24 mouse cellular contexts compared by ENCODE assay signal in genomic region chr1:108548721-108549120, GRCm38 (mm10).
A peak's percentile ranks its signal among the peaks of the same experiment; 100 is the strongest.
DNase-seq lines count a peak whose midpoint lies in the region; ATAC-seq and TF ChIP-seq lines count a peak whose summit lies in the region.
"Had no signal": no experiment of that assay in that cellular context is flagged by ENCODE, and none has a peak within 500 bp of the region (broad histone marks: within the 10 kb centered on the region; RNA-seq: fewer than 3 reads in every experiment).

No protein-coding gene starts in this region.

- in situ Hi-C loops in ES-E14 (cut with MboI; ENCODE audit: low sequenced_read_pairs in 2 of 2, unreplicated experiment in 2 of 2): no loop called here

- no peaks in the 10 kb centered on the region for H3K27me3 ChIP-seq in embryonic facial prominence, embryonic 14.5 days (replicated peaks; ENCODE audit: control insufficient read depth, insufficient read depth, low read length)
- H3K27me3 ChIP-seq in embryonic facial prominence, embryonic 10.5 days (replicated peaks; ENCODE audit: low read depth, poor library complexity, severe bottlenecking): no peaks in the 10 kb centered on the region
- no peaks in the 10 kb centered on the region for H3K27me3 ChIP-seq in midbrain, embryonic 11.5 days (ENCODE audit: control insufficient read depth, insufficient read depth, low read length)
- H3K27me3 ChIP-seq: embryonic facial prominence, embryonic 13.5 days; forebrain, embryonic 12.5 days had no signal

- H3K4me2 ChIP-seq in embryonic facial prominence, embryonic 14.5 days (ENCODE audit: low read depth, low read length): no peak overlapping the region
- no peak overlapping the region for H3K4me2 ChIP-seq in midbrain, embryonic 11.5 days
- H3K4me2 ChIP-seq: embryonic facial prominence, embryonic 13.5 days; forebrain, embryonic 12.5 days had no signal

- no peaks in the 10 kb centered on the region for H3K9me3 ChIP-seq in embryonic facial prominence, embryonic 14.5 days (ENCODE audit: control insufficient read depth, low read length)
- no peaks in the 10 kb centered on the region for H3K9me3 ChIP-seq in embryonic facial prominence, embryonic 10.5 days
- H3K9me3 ChIP-seq in ES-E14 (ENCODE audit: control insufficient read depth, insufficient read depth, low read depth, low read length): peaks cover 2% of the 10 kb centered on the region; the same call in 1 of the 2 replicates
- H3K9me3 ChIP-seq in midbrain, embryonic 11.5 days (ENCODE audit: control insufficient read depth, low read length): no peaks in the 10 kb centered on the region
- H3K9me3 ChIP-seq: embryonic facial prominence, embryonic 13.5 days; forebrain, embryonic 10.5 days; forebrain, embryonic 12.5 days had no signal

- peak; percentile 68; the same call in 1 of the 2 replicates for ATAC-seq in embryonic facial prominence, embryonic 14.5 days (ENCODE audit: low read depth)
- ATAC-seq in erythroblast, adult 5-6 weeks (replicated peaks; ENCODE audit: low FRiP score, poor library complexity, severe bottlenecking): no peak
- ATAC-seq in midbrain, embryonic 11.5 days (ENCODE audit: low FRiP score): no peak
- ATAC-seq: activated CD4-positive, CD25-positive, alpha-beta regulatory T cell, adult 4 months; forebrain, embryonic 14.5 days; forebrain, embryonic 16.5 days had no signal

- no peak overlapping the region for H3K27ac ChIP-seq in embryonic facial prominence, embryonic 14.5 days (replicated peaks; ENCODE audit: low read depth, low read length)
- no peak overlapping the region for H3K27ac ChIP-seq in embryonic facial prominence, embryonic 10.5 days (replicated peaks)
- no peak overlapping the region; the same call in 1 of the 2 replicates for H3K27ac ChIP-seq in ES-E14 (ENCODE audit: insufficient read depth, low read depth, low read length, poor library complexity, severe bottlenecking)
- no peak overlapping the region for H3K27ac ChIP-seq in midbrain, embryonic 11.5 days (ENCODE audit: low read depth, low read length)
- H3K27ac ChIP-seq: embryonic facial prominence, embryonic 13.5 days; forebrain, embryonic 10.5 days; forebrain, embryonic 12.5 days had no signal

- WGBS in embryonic facial prominence, embryonic 14.5 days: 50% methylated on average over 2 of the region's 2 CpGs
- 53% methylated on average over 2 of the region's 2 CpGs for WGBS in embryonic facial prominence, embryonic 10.5 days
- WGBS in midbrain, embryonic 11.5 days: 52% methylated on average over 2 of the region's 2 CpGs

- H3K9ac ChIP-seq in embryonic facial prominence, embryonic 14.5 days (ENCODE audit: low read depth, low read length): no peak overlapping the region
- H3K9ac ChIP-seq in ES-E14 (ENCODE audit: insufficient read depth, low read depth, low read length, poor library complexity, severe bottlenecking): no peak overlapping the region
- H3K9ac ChIP-seq in midbrain, embryonic 11.5 days (ENCODE audit: low read length): no peak overlapping the region
- H3K9ac ChIP-seq: embryonic facial prominence, embryonic 13.5 days; forebrain, embryonic 12.5 days had no signal

- DNase-seq in embryonic facial prominence, embryonic 14.5 days (ENCODE audit: low spot score): peak; percentile 4
- DNase-seq in embryonic facial prominence, embryonic 10.5 days (ENCODE audit: low spot score): no peak
- peak; percentile 52 for DNase-seq in ES-E14 (ENCODE audit: low read depth, low spot score)
- peak; percentile 84 for DNase-seq in R1 (ENCODE audit: low read depth, low spot score)
- peak; percentile 82 for DNase-seq in ZHBTc4 (ENCODE audit: low read depth, low spot score)
- no peak for DNase-seq in left cerebral cortex, adult 9 months (ENCODE audit: low spot score in 2 of 2)
- no peak for DNase-seq in midbrain, embryonic 11.5 days (ENCODE audit: low spot score, missing footprints)
- DNase-seq: adrenal gland, adult 8-10 months; adrenal gland, postnatal 14 days; adrenal gland, postnatal 36 days; cerebellum, adult 11-12 months; cerebellum, adult 2 months; cerebellum, adult 9-10 months; cerebellum, postnatal 10 days; cerebellum, postnatal 25 days had no signal

- no peak overlapping the region for H3K4me3 ChIP-seq in embryonic facial prominence, embryonic 14.5 days (ENCODE audit: low read depth, low read length)
- no peak overlapping the region for H3K4me3 ChIP-seq in embryonic facial prominence, embryonic 10.5 days
- no peak overlapping the region for H3K4me3 ChIP-seq in ES-E14 (ENCODE audit: insufficient read depth in 1 of 2, low read depth in 1 of 2, low read length in 2 of 2, poor library complexity in 1 of 2, severe bottlenecking in 1 of 2)
- H3K4me3 ChIP-seq in midbrain, embryonic 11.5 days (ENCODE audit: low read depth, low read length): no peak overlapping the region
- H3K4me3 ChIP-seq: embryonic facial prominence, embryonic 13.5 days; erythroblast, embryonic 14.5 days; forebrain, embryonic 10.5 days; forebrain, embryonic 12.5 days had no signal

- H3K4me1 ChIP-seq in embryonic facial prominence, embryonic 14.5 days (ENCODE audit: control insufficient read depth, insufficient read depth, low read length): no peaks in the 10 kb centered on the region
- H3K4me1 ChIP-seq in embryonic facial prominence, embryonic 10.5 days: no peaks in the 10 kb centered on the region
- H3K4me1 ChIP-seq in ES-E14 (ENCODE audit: control insufficient read depth in 2 of 2, insufficient read depth in 2 of 2, low read length in 2 of 2, poor library complexity in 1 of 2): 0 out of 4 replicates have a peak, but pooled peaks cover 0 to 1% of the 10 kb centered on the region in 2 experiments
- no peaks in the 10 kb centered on the region for H3K4me1 ChIP-seq in midbrain, embryonic 11.5 days (ENCODE audit: control insufficient read depth, insufficient read depth, low read length)
- H3K4me1 ChIP-seq: embryonic facial prominence, embryonic 13.5 days; forebrain, embryonic 10.5 days; forebrain, embryonic 12.5 days had no signal

- no peaks in the 10 kb centered on the region for H3K36me3 ChIP-seq in embryonic facial prominence, embryonic 14.5 days (ENCODE audit: control insufficient read depth, insufficient read depth, low read length)
- no peaks in the 10 kb centered on the region for H3K36me3 ChIP-seq in embryonic facial prominence, embryonic 10.5 days (replicated peaks)
- H3K36me3 ChIP-seq in ES-E14 (ENCODE audit: control insufficient read depth, insufficient read depth, low read length, poor library complexity, severe bottlenecking): no peaks in the 10 kb centered on the region
- H3K36me3 ChIP-seq in midbrain, embryonic 11.5 days (ENCODE audit: control insufficient read depth, insufficient read depth, low read length): no peaks in the 10 kb centered on the region
- H3K36me3 ChIP-seq: embryonic facial prominence, embryonic 13.5 days; forebrain, embryonic 10.5 days; forebrain, embryonic 12.5 days; G1E had no signal

TF ChIP-seq in ES-E14, 5 proteins besides CTCF, POLR2A, EP300 and RAD21:
- TF ChIP-seq ZC3H11A (IDR thresholded peaks at IDR 0.05; ENCODE audit: borderline replicate concordance, low read depth, low read length) (no peak), HCFC1 (IDR thresholded peaks at IDR 0.05; ENCODE audit: borderline replicate concordance, insufficient read depth, low read length) (no peak), CHD2 (IDR thresholded peaks at IDR 0.05; ENCODE audit: low read depth, low read length) (no peak), MAFK (IDR thresholded peaks at IDR 0.05; ENCODE audit: insufficient read depth, low read depth, low read length) (no peak), ZNF384 (IDR thresholded peaks at IDR 0.05; ENCODE audit: low read depth, low read length) (no peak)

Comparison
In these comparisons a context has a peak if more than half of its experiments do, and no peak if none do; other contexts are left out.
1. DNase-seq: peak in embryonic facial prominence, embryonic 14.5 days (single experiment), ES-E14 (single experiment), R1 (single experiment) and ZHBTc4 (single experiment); none in embryonic facial prominence, embryonic 10.5 days (single experiment), left cerebral cortex, adult 9 months (0 of 2) and midbrain, embryonic 11.5 days (single experiment).